Mouse (Mus musculus) CH12.LX (cell line): Measurements from ENCODE around the gene Colgalt2.

Experiments
- BHLHE40 ChIP-seq: IDR thresholded peaks from 2 replicates; pipeline ENCODE4 v1.6.1; 2011; ENCODE audit warnings: mild to moderate bottlenecking, low read depth, low read length, improper control_type of control experiment
- CTCF ChIP-seq, 2 experiments: IDR thresholded peaks in 1 of 2; conservative IDR thresholded peaks in 1 of 2; 2 replicates each; pipeline ENCODE4 v1.5.1; 2011 to 2012; ENCODE audit warnings: low read depth in 2 of 2, low read length in 2 of 2, improper control_type of control experiment in 1 of 2, inconsistent platforms in 1 of 2, mild to moderate bottlenecking in 1 of 2, moderate library complexity in 1 of 2
- HCFC1 ChIP-seq: IDR thresholded peaks from 2 replicates; pipeline ENCODE4 v1.6.1; 2012; ENCODE audit warnings: low read depth, mild to moderate bottlenecking, inconsistent platforms, low read length, improper control_type of control experiment

DNA sequence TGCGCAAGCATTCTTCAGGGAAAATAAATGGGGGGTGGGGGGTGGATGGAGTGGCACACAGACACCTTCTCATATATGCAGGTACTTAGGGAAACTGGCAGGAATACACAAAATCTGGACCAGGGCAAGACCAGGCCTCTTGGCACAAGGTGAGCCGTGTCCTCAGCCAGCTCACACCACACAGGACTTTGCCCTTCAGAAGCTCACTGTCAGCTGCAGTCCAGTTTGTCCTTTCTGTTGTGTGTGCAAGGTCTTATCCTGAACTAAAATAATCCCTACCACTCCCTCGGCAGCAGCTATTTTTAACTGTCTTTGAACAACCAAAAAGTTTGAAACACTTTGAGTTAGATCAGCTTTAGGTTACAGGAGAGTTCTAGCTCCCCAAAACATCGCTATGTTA is 139.2 kb downstream of the Colgalt2 start:
- TF ChIP-seq CTCF (conservative IDR thresholded peaks at IDR 0.05 in 1 of 2, IDR thresholded peaks at IDR 0.05 in 1 of 2; ENCODE audit: low read depth in 2 of 2, low read length in 2 of 2) (no peak), HCFC1 (no peak), BHLHE40 (no peak)
